Mouse (Mus musculus) 3T3-L1 (cell line): ENCODE measurements around the gene Ppp2r3a.

Experiments used
- DNase-seq: peaks from one replicate; pipeline ENCODE4 v3.0.0-alpha.2; 2015; ENCODE audit warnings: low read depth, low spot score

Ppp2r3a gene

DNA sequence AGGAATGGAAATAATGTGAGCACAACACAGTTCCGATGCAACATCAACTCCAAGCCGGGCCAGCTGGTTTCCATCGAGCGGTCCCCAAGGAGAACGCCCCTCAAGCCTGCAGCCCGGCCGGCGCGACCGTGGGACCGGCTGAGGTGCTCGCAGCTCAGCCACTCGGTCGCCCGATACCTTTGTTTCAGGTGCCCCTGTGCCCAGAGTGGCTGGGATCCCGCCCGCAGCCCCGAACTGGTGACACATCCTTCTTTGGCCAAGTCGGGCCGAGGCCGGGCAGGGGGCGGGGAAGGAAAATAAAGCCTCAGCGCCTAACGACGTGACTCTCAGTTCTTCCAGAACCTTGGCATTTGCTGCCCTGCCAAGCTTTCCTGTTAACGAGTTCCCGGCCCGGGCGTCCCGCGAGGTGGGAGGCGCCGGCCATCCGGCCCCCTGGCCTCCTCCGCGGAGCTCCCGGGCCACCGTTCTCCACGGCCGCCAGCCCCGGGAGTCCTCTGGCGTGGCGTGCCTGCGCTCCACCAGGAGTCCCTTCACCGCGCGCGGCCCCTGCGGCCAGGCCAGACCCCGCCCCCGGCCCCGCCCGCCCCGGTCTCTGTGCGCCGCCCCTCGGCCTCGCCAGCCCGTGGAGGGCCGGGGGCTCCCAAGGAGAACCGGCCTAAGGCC lies 483 bp downstream of the Ppp2r3a start:
- DNase-seq, result peak; percentile 81

- DNase-seq, result peak; percentile 23
Measured at GRCm38 (mm10) chr9:101250486-101250885, 1.1 kb downstream of the Ppp2r3a start.

GRCm38 (mm10) chr9:101249626-101250025 lies 2.0 kb downstream of the Ppp2r3a start:
- DNase-seq, result no peak

DNA sequence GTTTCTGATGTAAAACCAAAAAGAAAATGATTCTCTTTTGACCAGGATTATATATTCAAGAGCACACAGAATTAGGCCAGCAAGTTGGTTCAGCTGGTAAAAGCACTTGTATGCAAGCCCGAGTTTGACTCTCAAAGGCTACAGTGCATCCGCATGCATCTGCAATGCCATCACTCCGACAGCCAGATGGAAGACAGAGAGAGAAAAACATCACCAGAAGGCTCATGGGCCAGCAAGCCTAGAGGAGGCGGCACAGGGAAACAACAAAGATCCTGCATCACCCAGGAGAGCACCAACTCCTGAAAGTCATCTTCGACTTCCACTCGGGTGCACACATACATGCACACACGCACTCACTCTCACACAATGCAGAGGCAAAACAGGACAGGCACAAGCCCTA lies 4.1 kb downstream of the Ppp2r3a start:
- no peak for DNase-seq

GRCm38 (mm10) chr9:101245493-101245892 lies 6.1 kb downstream of the Ppp2r3a start:
- no peak for DNase-seq

DNA sequence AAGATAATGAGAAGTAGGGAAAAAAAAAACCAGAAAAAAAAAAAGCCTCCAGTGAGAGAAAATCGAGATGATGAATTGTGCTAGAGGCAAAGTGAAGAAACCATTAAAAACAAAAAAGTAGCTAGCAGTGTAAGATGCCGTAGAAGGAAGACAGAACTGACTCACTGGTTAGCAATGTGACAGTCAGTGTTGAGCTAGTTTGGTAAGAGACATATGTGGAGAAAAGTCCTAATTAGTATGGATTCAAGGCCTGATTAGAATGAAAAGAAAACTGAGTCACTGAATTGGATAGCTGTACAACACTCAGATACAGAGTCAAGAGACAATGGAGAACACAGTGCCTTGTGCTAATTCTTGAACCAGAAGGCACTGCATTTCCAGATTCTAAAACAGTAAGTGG lies 7.9 kb downstream of the Ppp2r3a start:
- peak; percentile 75 for DNase-seq

DNA sequence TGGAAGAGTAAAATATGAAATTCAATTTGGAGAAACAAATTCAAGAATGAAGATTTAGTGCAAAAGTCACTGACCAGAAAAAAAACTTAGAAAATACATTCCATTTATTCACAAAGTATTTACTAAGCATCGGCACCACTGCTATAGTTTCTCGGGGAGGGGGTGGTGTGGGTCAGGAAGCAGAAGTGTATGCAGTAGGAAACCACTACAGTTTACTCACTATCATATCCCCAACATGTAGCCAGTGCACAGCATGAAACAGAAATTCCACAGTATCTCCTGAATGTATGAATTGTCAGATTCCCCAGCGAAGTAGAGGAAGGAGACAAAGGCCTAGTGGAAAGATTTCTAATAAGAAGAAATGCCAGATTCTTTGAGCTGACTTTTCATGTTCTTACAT lies 11.4 kb downstream of the Ppp2r3a start:
- DNase-seq, result no peak

DNA sequence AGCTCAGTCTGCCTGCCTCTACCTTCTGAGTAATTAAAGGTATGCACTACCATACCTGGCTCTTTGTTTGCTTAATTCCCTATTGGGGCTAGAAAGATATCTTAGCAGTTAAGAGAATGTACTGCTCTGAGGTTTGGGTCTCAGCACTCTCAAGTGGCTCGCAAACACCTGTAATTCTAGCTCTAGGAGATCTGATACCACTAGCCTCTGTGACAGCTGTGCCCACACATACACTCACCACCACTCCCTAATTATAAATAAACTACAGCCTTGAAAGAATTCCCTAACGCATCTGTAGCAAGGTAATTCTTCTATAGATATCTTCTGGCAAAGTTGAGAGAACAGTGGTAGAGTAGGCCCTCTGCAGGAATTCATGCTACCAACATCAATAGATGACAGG lies 15.8 kb downstream of the Ppp2r3a start:
- DNase-seq, result no peak

GRCm38 (mm10) chr9:101232034-101232433 lies 19.6 kb downstream of the Ppp2r3a start:
- peak; percentile 33 for DNase-seq

DNA sequence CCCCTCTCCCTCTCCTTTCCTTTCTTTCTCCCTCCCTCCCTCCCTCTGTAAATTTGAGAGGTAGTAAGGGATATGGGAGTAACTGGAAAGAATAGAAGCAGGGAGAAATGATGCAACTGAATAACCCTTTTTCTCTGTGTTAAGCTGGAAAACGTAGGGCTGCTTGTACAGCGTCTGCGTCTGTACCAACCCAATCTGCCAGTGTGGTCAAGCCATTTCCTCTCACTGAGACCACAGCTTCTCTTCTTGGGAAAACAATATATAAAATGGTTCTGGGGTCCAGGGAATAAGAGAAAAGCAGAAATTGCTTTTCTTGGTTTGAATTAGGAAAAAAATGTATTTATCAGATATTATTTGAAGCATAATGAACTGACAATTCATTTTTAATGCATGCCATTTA lies 21.6 kb downstream of the Ppp2r3a start:
- no peak for DNase-seq

GRCm38 (mm10) chr9:101228892-101229291 lies 22.7 kb downstream of the Ppp2r3a start:
- DNase-seq, result peak; percentile 82

- no peak for DNase-seq
Measured at GRCm38 (mm10) chr9:101207984-101208383, 43.6 kb downstream of the Ppp2r3a start.

GRCm38 (mm10) chr9:101206516-101206915 lies 45.1 kb downstream of the Ppp2r3a start:
- no peak for DNase-seq

DNA sequence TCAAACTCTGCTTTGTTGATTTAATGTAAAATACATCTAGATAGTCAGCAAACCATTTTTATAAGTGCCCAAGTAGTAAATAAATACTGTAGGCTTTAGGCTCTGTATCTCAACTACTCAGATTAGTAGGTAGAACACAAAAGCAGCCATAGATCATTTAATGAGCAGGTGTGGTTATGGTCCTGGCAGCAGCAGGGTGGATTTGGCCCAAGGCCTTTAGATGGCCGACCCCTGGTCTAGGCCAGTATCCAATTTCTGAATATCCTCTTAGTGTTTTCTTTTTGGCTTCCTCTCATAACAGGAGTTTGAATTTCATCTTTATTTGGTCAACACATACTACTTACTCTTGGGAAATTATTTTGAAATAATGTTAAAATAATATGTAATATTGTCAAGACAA lies 46.4 kb downstream of the Ppp2r3a start:
- DNase-seq, result no peak

GRCm38 (mm10) chr9:101204059-101204458 lies 47.5 kb downstream of the Ppp2r3a start:
- DNase-seq, result no peak

- DNase-seq, result no peak
Measured at GRCm38 (mm10) chr9:101200627-101201026, 51.0 kb downstream of the Ppp2r3a start.

- DNase-seq, result no peak
Measured at GRCm38 (mm10) chr9:101198804-101199203, 52.8 kb downstream of the Ppp2r3a start.

DNA sequence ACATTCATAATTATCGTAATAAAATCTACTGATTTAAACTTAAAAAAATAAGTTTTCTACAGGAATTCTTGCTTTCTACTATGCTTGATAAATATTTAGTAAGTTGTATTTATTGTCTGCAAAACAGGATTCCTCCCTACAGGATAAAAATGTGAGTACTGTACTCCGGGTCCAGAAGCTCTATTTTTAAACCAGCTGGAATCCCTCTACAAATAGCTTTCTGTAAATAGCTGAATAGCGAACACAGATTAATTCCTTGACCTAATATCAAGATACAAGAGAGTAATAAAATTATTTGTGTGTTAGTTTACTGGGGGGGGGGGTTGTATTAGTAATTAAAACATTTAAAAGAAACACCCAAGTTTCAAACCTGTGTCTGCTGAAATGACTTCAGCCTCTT lies 53.3 kb downstream of the Ppp2r3a start:
- no peak for DNase-seq

- DNase-seq, result peak; percentile 94
Measured at GRCm38 (mm10) chr9:101181962-101182701, 69.5 kb downstream of the Ppp2r3a start.

DNA sequence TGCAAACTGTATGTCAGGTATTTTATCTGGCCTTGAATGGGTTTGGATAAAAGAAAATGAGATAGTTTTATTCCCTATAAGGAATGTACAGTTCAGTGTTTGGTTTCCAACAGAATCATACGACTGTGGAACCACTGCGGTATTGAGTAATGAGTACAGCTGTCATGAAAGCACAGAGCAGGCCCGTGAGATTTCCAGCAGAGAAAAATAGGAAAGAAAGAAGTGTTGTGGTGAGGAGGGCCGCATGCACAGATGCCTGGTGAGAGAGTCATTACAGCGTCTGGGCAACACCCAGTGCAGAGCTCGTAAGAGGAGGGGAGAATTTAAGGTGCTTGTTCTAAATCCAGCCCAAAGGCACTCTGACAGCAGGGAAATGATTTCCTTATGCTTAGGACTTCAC lies 70.3 kb downstream of the Ppp2r3a start:
- no peak for DNase-seq

- DNase-seq, result no peak
Measured at GRCm38 (mm10) chr9:101180234-101180633, 71.4 kb downstream of the Ppp2r3a start.

DNA sequence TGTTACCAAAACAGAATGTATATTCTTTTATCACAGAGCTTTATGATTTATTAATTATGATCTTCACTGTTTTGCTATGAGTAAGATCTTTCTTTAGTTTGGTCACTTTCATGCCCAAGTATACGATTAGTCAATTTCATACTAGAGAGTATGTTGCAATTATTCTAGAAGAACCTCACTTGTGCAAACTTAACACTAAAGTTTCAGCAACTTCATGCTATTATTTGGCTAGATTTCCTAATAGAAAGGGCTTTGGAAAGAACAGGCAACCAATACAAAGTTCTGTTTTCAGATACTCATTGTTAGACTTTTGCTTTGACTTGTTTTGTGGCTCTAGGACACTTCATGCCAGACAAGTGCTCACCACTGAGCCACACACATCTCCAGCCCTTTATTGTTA lies 91.0 kb downstream of the Ppp2r3a start:
- no peak for DNase-seq

- DNase-seq, result no peak
Measured at GRCm38 (mm10) chr9:101160092-101160491, 91.5 kb downstream of the Ppp2r3a start.
